Mouse (Mus musculus) gastrocnemius, postnatal 4 days (tissue): ENCODE measurements around the gene March11. TPM values are rescaled to one million over a fixed set of nuclear protein-coding genes. Genes with fewer than 3 reads are reported as not detected.

Source experiments
- DNase-seq, 2 experiments: peaks; one replicate each; pipeline ENCODE4 v3.0.0; 2021 to 2022; ENCODE audit warnings: low spot score in 2 of 2, mixed read lengths in 2 of 2
- long read RNA-seq, 2 experiments: library from polyadenylated mRNA; stranded (forward); transcript quantifications; one replicate each; pipeline ENCODE4 v2.0.0; 2021
- total RNA-seq, 2 experiments: library from RNA; stranded (reverse); gene quantifications; 2 replicates each; pipeline ENCODE4 v1.2.3; 2021

March11 gene
- total RNA-seq = under 1 TPM in 1 of 2 experiments, not detected in 1; 0.41 TPM
- long read RNA-seq, experiment 1 = 0 reads
- long read RNA-seq, experiment 2, partial matches to known transcripts = 0 of 1 reads
- long read RNA-seq, experiment 2, other reads (novel, unspliced or antisense) = 0 of 1 reads

DNA sequence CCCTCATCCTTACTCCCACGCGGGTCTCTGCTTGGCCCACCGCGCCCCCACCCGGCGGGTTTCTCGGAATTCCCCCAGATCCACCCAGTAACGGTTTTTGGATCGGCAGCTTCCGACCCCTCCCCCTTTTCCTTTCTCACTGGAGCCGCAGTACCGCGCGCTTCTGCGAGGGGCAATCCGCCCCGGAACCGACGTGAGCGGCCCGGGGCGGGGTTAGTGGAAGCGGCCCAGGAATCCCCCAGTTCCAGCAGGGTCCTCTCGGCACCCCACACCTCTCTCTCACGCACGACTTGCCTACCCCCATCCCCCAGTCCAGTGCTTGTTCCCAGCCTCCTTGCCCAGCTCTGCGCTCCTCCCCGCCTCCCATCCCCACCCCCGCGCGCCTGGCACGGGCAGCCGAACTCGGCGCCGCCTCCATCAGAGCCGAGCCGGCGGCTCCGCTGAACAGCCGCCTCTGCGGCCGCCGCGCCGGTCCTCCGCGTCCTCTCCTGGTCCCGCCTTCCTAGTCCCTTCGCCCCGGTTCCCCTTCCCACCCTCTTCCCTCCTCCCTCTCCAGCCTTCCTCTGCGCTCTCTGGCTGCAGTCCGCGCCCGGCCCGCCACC is at the start of gene March11:
Gene March11, plus strand, starts transcription at position 420 of the 602 bp plus-strand sequence.
- peak in 1 of 2 experiments; percentile 9 for DNase-seq

DNA sequence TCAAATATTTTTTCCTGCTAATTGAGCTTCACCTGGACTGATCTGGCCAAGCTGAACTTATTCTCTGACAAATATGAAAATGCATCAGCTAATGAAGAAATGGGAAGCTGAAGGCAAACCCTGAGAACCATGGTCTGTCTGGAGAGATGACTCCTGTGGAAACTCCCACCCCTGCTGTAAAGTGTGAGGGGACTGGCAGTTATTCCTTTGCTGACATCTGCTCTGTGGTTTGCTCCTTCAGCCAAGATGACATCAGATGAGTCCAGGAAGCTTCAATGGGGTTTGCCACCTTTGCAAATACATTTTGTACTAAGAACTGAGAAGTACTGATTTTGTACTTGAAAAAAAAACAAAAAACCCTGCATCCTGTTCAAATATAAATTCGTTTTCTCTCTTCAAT is 46.5 kb upstream of the March11 start:
- no peak for DNase-seq

DNA sequence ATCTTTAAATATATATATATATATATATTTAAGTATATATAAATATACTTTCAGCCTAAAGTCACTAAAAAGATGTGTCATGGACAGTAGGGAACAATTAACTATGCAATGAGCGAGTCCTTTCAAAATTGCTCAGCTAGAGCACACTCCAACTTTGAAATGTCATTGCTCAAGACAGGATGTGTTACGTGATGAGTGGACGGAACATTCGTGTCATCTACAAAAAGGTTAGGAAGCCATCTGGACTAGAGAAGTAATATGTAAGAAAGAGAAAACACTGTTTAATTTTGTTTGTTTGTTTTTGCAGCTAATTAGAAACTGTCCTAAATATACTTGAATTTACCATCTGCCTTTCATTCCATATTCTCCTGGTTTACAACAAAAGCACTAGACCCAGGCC is 39.3 kb upstream of the March11 start:
- DNase-seq = no peak

DNA sequence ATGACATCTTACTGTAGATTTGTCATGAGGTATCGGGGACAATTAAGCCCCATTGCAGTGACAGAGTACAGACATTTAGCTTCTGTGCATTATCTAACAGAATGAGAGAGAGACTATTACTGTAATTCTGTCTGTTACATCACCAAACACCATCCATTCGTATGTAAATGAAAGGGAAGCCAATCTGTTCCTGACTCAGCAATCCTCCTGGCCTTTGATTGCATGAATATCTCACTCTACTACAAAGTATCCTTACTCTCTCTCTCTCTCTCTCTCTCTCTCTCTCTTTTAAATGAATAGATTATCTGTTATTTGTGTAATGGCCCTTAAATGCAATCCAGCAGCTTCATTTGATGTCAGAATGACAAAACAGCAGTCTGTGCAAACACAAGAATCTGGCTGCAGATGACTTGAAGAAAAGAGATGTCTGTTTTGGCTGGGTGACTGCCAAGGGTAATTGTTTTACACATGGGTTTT is 32.8 kb upstream of the March11 start:
- DNase-seq = no peak

DNA sequence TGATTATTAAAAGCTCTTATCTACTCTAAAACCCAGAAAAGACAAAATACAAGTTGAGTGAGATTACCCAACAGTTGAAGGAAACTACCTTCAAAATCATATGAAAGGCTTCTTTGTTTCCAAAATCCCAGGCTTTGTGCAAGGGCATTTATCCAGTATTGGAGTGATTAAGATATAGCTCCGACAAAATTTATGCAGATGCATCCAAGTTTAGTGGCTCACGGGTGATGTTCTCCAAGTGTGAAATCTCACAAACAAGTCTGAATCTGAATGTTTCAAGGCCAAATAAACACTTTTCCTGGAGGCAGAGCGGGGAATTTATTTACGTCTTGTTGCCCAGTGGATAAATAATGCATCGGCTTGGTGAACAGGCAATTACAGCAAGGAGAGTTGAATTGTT is 32.2 kb upstream of the March11 start:
- no peak for DNase-seq

DNA sequence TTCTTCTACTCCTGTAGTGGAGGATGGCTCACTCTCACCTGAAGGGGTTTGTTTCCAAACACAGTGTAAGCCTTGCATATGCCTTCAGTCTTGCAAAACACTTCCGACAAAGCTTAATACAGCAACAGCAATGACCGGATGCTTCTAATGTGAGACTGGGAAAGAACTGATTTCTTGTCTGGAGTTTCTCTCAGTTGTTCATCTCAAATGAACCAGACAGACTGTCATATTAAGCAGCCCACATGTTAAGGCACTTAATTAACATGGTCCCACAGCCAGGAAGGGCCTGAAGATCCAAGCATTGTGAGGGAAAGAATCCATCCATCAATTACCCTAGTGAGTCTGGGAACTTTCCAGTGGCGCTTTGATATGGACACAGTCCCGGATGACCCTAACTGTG is 17.0 kb upstream of the March11 start:
- DNase-seq = no peak

DNA sequence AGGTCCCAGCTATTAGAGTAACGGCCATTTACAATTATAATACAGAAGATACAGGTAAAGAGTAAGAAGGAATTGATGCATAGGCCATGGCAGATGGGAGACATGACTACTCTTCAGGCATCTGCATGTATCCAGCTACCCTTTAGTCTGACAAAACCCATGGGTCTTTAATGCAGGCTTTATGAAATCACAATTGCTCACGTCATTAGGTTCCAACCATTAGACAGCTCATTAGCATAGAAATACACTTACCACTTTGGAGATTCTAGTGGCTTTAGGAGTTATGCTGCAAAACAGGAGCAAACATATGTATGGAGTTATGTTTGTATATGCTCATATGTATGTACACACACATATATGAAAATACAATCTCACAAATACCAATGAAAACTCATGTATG is 16.0 kb upstream of the March11 start:
- DNase-seq = no peak

DNA sequence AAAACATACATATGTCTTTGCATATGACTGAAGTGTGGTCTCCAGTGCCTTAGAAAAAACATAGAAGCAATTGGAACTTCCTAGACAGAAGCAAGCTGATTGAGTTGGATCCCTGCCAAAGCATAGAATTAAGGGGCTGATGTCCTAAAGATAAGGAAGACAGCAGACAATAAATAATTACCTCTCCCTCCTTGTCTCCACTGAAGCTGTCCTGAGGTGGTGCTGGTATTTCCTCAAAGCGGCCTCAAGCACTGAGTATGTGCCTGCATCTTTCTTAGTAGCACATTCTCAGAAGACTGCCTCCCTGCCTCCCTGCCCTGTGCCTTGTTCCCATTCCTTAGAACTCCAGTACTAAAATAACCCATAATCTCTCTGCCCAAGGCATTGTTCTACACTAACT is 15.6 kb upstream of the March11 start:
- no peak for DNase-seq

DNA sequence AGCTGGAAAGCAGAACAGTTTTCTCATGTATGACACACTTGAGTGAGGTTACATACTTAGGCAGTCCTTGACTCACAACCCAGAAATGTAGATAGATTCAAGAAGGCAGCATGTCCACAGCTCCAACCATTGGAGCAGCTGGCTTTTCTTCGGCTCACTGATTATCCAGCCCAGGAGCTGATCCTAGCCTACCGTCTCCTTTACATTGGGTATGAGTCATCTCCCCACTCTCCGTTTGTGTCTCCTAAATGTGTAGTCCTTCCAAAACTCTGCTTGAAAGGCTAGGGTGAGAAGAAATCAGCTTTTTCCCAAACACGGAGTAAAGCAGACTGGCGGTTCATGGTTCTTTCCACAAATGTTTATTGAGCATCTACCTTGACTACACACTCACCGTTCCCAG is 10.2 kb upstream of the March11 start:
- DNase-seq = no peak

DNA sequence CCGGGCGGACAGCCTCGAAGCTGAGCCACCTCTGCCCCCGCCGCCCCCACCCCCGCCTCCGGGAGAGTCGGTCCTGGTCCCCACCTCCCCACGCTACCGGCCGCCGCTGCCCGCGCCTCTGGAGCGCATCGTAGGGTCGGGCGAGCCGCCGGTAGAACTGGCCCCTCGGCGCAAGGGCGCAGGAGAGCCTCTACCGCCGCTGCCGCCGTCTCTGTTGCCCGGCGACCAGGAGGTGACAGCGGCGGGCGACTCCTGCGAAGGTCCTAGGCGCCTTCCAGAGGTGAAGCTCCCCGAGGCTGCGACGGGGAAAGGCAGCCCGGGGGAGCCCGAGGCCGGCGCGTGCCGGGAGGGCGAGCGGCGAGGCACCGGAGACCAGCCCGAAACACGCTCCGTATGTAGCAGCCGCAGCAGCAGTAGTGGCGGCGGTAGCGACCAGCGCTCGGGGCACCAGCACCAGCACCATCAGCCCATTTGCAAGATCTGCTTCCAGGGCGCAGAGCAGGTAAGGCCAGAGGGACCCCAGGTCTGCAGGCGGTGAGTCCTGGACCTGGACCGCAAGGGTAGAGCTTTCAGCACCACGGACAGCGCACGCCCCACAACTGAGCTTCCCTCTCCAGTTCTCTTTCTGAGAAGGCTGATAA is 563 bp downstream of the March11 start:
- DNase-seq = peak; percentile 55 to 77

DNA sequence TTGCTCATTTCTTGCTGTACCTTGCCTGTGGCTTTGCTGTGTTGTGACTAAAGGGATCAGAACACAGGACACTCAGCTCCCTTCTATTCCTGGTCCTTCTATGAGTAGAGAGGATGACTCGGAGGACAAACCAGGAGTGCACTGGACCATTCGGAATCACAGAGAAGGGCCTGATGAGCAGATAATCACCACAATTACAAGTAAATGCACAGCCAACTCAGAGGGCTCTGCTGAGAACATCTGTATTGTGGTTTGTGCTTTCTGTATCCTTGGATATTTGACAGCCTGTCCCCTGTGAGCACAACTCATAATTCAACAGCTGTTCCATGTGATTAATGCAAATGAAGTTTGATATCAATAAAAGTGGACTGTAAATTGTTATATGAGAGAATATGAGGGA is 11.0 kb downstream of the March11 start:
- DNase-seq = no peak

DNA sequence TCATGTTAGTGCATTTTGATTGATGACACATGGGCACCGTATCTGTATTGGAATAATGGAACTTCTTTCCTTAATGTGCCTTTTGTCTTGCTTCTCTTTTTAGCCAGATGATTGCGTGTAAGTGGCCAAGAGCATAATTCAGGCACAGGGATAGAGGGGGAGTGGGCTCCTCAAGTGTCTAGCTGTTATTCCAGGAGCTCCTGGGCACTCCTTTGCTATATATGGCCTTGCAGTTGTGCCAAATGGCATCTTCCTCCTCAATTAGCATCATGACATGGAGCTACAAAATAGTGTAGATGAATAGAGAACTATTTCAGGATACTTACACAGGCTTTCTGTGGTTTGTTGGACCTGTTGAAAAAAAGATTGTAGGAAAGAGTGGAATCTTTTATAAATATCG is 11.6 kb downstream of the March11 start:
- DNase-seq = no peak

DNA sequence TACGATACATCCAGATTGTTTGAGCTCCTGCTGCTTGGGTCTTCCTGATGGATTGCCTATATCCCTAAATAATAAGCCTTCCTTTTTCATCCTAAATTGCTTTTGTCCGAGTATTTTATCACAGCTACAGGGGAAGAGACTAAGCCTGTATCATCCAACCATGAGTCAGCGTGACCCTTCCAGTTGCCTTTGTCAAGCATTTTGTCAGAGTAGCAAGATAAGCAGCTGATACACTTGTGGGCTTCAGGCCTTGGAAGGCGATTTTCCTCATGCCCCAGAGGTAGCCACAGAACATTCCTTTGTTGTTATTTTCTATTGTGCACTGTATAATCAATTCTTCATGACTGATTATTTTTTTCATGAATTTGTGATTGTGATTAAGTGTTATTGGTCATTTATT is 14.0 kb downstream of the March11 start:
- DNase-seq = no peak

DNA sequence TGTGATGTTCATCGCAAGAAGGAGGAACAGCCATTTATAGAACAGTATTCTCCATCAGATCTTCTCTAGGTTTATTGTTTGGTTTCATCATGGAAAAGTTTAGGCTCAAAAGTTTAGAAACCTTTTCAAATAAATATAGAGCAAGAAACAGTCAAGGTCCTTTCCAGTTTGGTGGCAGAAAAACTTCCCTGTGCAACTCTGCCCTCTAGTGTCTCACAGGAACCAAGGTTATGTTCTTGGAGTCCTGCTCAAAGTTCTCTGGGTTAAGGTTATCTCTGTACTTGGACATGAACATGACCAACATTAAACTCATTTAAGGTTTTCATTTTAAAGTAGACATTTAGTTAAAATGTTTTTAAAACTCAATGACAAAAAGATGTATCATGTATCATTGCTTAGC is 18.3 kb downstream of the March11 start:
- no peak for DNase-seq

DNA sequence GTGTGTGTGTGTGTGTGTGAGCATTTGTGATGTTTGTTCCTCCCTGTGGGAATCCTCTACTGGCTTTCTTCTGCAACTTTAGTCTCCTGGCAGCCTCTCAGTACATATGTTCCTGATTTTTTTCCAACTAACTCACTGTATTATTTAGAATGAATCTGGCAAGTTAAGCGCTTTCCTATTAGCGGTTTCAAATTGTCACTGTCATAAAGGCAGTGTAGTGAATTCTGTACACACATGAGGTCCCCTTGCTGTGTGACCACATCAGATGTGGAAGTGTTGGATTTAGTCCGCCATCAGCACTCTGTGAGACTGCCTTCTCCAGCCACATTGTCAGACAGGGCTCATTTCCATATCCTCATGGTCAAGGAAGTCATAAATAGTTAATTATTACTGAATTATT is 26.9 kb downstream of the March11 start:
- DNase-seq = no peak

DNA sequence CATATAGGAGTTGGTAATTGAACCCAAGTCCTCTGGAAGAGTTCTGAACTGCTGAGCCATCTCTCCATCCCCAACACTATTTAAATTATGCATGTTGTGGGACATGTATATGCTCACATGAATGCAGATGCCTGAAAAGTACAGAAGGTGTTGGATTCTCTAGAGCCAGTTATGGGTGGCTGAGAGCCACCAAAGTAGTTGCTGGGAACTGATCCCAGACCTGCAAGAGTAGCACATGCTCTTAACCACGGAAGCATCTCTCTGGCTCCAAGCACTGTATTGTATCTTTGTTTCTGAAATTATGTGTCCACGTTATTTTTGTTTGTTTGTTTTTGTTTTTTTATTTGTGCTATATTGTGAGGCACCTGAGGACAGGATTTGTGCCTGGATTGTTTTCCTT is 28.9 kb downstream of the March11 start:
- DNase-seq = no peak

DNA sequence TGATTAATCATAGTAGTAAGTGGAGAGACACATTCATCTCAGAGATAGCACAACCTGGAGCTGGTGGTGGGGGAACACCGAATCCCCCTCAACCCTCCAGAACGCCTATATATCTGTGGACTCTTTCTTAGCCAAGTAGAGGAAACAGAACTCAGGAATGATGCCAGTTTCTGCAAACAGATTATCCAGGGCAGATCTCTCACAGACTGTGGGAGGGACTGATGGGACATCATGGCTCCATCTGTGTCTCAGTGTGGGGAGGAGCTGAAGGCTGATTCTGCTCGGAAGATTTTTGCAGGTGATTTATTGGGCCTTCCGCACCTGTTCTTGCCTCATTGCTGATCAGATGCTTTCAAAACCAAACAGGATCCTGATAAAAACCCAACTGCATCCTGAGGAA is 29.5 kb downstream of the March11 start:
- no peak for DNase-seq

DNA sequence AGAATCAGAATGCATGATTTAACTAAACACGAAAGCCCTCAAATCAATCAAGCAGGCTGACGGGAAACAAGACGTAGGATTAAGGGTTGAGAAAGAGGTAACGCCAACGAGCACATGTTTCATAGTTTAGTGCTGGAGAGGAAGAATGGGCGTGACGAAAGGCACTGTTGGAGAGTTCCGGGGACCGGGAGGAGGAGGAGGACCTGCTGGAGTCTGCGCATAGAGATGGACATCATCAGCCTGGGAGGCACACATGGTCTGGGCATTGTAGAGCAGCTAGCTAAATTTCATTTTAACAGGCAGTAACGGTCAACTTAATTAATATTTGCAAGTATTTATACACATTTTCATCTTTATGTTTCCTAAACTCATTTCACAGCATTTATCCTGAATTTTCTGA is 31.6 kb downstream of the March11 start:
- no peak for DNase-seq

DNA sequence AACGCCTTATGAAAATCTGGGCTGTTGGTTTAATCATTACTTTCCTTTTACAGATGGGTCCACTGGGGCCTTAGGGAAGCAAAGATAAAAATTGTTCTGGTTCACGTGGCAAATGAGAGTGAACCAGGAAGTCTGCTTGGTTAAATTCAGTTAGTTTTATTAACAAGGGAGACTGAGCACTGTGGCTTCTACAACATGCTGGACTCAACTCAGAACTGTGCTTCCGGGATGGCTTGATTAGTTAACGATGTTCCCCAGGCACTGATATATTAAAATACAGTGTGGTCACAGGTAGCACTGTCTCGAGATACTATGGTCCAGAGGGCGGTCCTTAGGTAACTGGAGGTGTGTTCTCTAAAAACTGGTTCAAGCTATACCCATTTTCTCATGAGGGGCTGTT is 32.1 kb downstream of the March11 start:
- DNase-seq = no peak

DNA sequence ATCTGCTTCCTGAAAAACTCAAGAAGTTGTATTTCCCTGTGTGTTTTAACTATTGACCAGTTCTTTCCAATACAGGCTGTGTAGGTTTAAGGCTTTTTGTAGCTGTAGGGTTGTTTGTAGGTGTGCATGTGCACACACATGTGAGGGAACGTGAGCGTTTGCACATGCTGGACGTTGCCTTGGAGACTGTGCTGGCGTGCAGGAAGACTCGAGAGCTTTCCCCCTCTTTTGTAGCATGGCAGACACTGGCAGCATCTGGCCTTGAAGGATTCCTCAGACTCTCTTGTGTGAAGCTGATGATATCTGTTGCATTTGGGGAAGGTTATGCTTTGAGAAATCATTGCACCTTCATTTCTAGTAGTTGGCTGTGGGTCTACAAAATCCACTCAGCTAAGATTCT is 35.5 kb downstream of the March11 start:
- DNase-seq = no peak

DNA sequence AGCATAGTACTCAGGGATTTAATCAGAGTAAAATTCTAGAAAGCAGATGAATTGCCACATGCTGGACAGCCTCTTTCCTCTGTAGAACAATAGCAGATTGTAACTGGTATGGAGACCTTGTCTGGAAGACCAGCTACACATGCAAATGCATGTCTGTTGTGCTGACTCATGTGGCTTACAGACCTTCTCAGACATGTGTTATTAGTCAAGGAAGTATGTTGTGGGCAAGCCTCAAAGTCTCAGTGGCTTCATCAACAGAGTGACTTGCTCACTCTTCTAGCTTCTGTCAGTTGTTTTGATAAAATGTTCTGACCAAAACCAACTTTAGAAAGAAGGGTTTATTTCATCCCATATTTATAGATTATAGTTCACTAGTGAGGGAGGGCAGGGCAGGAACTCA is 44.8 kb downstream of the March11 start:
- DNase-seq = no peak

DNA sequence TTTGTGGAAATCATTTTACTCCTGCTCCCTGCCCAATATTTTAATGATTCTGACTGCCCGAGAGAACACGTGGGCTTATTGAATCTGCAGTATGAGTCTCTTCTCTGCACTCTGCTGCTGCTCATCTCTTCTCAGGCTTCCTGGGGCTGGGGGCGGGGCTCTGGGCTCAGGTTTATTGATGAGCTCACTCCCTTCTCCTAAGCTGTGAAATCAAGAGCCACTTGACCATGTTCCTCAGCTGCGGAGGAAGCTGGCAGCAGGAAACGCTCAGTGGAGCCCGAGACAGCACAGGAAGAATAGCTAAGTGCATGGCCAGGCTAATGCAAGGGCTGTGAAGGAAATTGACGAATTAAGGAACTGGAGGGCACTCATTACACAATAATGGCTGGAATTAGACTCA is 56.5 kb downstream of the March11 start:
- DNase-seq = peak in 1 of 2 experiments; percentile 13

DNA sequence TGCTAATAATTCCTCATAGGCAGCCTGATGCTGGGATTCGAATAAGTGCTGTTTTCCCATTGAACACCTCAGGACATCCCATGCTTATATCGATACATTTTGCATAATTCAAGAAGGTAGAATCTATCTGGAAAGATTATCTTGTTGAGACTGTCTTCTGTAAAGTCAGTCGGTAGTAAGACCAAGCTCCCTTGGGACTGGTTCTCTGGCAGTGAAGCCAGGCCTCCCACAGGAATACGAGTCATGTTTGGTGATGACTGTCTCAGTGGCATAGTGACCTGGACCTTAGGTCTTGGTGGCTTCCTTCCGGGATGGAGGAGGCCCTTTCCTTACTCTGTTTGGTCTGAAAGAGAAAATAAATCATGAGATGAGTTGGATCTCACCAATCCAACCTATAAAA is 57.7 kb downstream of the March11 start:
- no peak for DNase-seq
